Mouse (Mus musculus) heart, embryonic 10.5 days (tissue): ENCODE measurements around the gene Gm28230. TPM values are rescaled to one million over a fixed set of nuclear protein-coding genes. Genes with fewer than 3 reads are reported as not detected.

Experiments
- DNase-seq: peaks from one replicate; pipeline ENCODE4 v3.0.0-alpha.2; 2017; ENCODE audit warnings: low spot score
- H3K27ac ChIP-seq: fragments of 300-500 bp; sonication (generic); 2 replicates; pipeline ENCODE4 v1.5.1; 2016; ENCODE audit warnings: mild to moderate bottlenecking
- H3K27me3 ChIP-seq: fragments of 300-500 bp; sonication (generic); 2 replicates; pipeline ENCODE4 v1.6.1; 2016; ENCODE audit warnings: mild to moderate bottlenecking; ENCODE audit not compliant: poor library complexity, insufficient read depth, severe bottlenecking
- H3K36me3 ChIP-seq: fragments of 300-500 bp; sonication (generic); 2 replicates; pipeline ENCODE4 v1.6.1; 2016; ENCODE audit warnings: mild to moderate bottlenecking, moderate library complexity
- H3K4me1 ChIP-seq: fragments of 300-500 bp; sonication (generic); 2 replicates; pipeline ENCODE4 v1.6.1; 2016; ENCODE audit warnings: mild to moderate bottlenecking
- H3K4me3 ChIP-seq: fragments of 300-500 bp; sonication (generic); 2 replicates; pipeline ENCODE4 v1.5.1; 2016; ENCODE audit warnings: mild to moderate bottlenecking, moderate library complexity
- H3K9me3 ChIP-seq: fragments of 300-500 bp; sonication (generic); 2 replicates; pipeline ENCODE4 v1.6.1; 2016; ENCODE audit warnings: mild to moderate bottlenecking, moderate library complexity
- WGBS: fragments of 180-500 bp; shearing (Covaris S2); methylation state at CpG from one replicate; pipeline ENCODE4 v1.1.7; 2016; 5-methylcytosine and 5-hydroxymethylcytosine counted together
- polyA plus RNA-seq: library from polyadenylated mRNA; unstranded; fragments of >200 nt; fragmentation: Nextera tagmentation; extraction: Ambion mirVana; gene quantifications from 2 replicates; pipeline ENCODE4 v1.2.1, GENCODE M21; 2016

Gene Gm28230
- polyA plus RNA-seq, 1 experiment from 2014 or later, result 0.35 TPM

GRCm38 (mm10) chr2:74686301-74686987 is 40.1 kb upstream of the Gm28230 start:
- peaks cover 98% of the 10 kb centered on the region for H3K27me3 ChIP-seq
- H3K9me3 ChIP-seq, result no peaks in the 10 kb centered on the region
- no peaks in the 10 kb centered on the region for H3K36me3 ChIP-seq
- peaks cover 26% of the 10 kb centered on the region for H3K4me1 ChIP-seq
- no peak overlapping the region for H3K27ac ChIP-seq
- H3K4me3 ChIP-seq, result no peak overlapping the region
- DNase-seq, result peak; percentile 76
- WGBS, result 4% methylated on average over 17 of the region's 17 CpGs

DNA sequence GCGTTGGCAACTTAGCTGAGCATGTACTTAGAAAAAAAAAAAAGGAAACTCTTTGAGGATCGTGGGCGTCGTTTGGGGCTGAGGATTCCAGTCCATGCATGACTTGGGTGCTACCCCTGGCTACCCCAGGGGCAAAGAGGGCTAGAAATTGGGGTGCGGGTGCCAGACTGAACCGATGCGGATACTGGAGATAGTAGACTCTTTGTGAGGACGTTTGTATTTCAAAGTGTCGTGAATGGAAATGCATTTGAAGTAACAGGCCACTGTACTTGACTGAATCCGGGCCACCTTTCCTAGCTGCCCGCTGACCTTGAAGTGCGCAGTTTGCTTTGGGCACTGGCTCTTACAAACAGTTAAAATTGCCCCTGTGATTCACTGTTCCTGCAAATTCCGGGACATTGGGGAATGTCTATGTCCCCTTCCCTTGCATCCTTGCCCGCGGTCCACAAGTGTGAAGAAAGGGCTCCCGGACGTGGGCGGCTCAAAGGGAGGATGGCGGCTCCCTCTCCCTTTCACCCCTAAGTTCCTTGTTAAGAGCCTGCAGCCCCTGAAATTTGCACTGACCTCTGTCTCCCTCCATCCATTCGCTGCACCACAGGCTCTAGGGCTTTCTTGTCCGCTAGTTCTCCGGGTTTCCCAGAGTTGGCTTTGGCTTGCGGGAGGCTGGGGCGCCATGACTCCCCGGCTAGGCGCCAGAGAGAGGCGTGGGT is 39.4 kb upstream of the Gm28230 start:
- Histone ChIP-seq H3K27me3 (peaks cover 98% of the 10 kb centered on the region), H3K27ac (no peak overlapping the region), H3K9me3 (no peaks in the 10 kb centered on the region), H3K36me3 (no peaks in the 10 kb centered on the region), H3K4me3 (0 out of 2 replicates have a peak overlapping the region, but pooled peaks have one; percentile 3), H3K4me1 (peaks cover 23% of the 10 kb centered on the region; the same call in 1 of the 2 replicates)
- WGBS, result under 1% methylated on average over 27 of the region's 27 CpGs
- DNase-seq, result peak; percentile 71

- under 1% methylated on average over 31 of the region's 31 CpGs for WGBS
- peaks cover 16% of the 10 kb centered on the region; the same call in 1 of the 2 replicates for H3K4me1 ChIP-seq
- 0 out of 2 replicates have a peak overlapping the region, but pooled peaks have one; percentile 3 for H3K4me3 ChIP-seq
- H3K27me3 ChIP-seq, result peaks cover 98% of the 10 kb centered on the region
- no peaks in the 10 kb centered on the region for H3K36me3 ChIP-seq
- no peak overlapping the region; the same call in 1 of the 2 replicates for H3K27ac ChIP-seq
- H3K9me3 ChIP-seq, result no peaks in the 10 kb centered on the region
- DNase-seq, result no peak
Observed at GRCm38 (mm10) chr2:74687698-74688555, 38.6 kb upstream of the Gm28230 start.

DNA sequence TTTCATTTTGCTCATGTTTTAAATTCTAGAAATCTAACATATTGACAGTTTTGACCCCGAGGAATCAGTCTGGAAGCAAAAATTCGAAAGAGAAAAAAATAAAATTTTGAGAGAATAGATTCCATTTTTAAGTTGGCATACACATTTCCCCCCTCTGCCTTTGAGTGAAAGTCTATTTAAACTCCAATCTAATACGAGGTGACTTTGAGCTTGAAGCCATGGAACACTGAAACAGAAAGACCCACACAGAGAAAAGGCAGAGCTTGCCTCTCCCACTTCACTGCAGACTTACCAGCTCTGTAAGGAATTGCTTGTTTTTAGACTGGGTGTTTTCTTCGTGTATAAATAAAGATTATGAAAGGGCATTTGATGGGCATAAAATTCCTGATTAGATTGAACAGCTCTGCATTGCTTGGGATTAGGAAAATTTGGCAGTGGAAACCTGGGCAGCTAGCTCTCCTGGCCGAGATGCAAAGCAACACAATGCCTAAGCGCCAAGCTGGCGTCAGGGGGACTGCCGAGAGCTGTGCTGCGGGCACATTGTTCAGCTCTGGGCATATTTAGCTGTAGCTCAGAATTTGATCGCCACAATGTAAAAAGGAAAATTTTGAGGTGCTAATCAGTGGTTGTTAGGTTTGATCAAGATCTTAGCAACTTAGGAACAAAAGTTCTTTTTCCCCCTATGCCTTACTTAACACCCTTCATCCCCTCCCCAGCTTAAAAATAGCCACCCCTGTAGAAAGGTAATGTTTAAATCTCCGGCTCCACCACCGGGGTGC is 37.5 kb upstream of the Gm28230 start:
- H3K9me3 ChIP-seq, result no peaks in the 10 kb centered on the region
- no peak for DNase-seq

GRCm38 (mm10) chr2:74689574-74690337 is 36.8 kb upstream of the Gm28230 start:
- WGBS, result under 1% methylated on average over 24 of the region's 24 CpGs
- Histone ChIP-seq H3K27me3 (peaks cover 98% of the 10 kb centered on the region), H3K27ac (no peak overlapping the region), H3K4me3 (no peak overlapping the region), H3K4me1 (peaks cover 14% of the 10 kb centered on the region; the same call in 1 of the 2 replicates), H3K36me3 (no peaks in the 10 kb centered on the region), H3K9me3 (no peaks in the 10 kb centered on the region)
- peak; percentile 75 for DNase-seq

More for the DNA sequence above, 37.5 kb upstream of the Gm28230 start:
- H3K4me3 ChIP-seq, result no peak overlapping the region
- peaks cover 14% of the 10 kb centered on the region; the same call in 1 of the 2 replicates for H3K4me1 ChIP-seq
- H3K27ac ChIP-seq, result no peak overlapping the region
- peaks cover 98% of the 10 kb centered on the region for H3K27me3 ChIP-seq
- 2% methylated on average over 12 of the region's 12 CpGs for WGBS
- H3K36me3 ChIP-seq, result no peaks in the 10 kb centered on the region

DNA sequence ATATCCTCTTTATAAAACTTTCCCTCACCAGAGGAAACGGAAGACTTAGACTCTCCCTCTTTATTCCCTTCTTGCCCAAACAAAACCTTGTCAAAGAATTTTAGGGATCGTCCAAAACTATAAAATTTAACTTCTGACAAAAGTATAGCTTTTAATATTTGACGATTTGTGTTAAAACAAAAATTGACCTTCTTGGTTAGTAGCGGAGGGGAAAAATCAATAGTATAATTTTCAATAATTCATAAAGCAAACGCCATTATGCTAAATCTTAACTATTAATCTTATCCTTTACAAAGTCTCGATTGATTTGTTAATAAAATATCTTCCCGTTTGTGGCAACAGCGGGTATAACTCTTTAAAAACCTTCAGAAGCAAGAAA is 36.2 kb upstream of the Gm28230 start:
- DNase-seq, result no peak
- Histone ChIP-seq H3K36me3 (no peaks in the 10 kb centered on the region), H3K4me3 (no peak overlapping the region), H3K27ac (no peak overlapping the region), H3K4me1 (peaks cover 14% of the 10 kb centered on the region; the same call in 1 of the 2 replicates), H3K9me3 (no peaks in the 10 kb centered on the region), H3K27me3 (peaks cover 98% of the 10 kb centered on the region)
- WGBS, result 5% methylated on average over 8 of the region's 8 CpGs

- Histone ChIP-seq H3K9me3 (no peaks in the 10 kb centered on the region), H3K27me3 (peaks cover 98% of the 10 kb centered on the region), H3K4me3 (peak within 1 kb of the TSS; percentile 49), H3K36me3 (no peaks in the 10 kb centered on the region), H3K4me1 (peaks cover 14% of the 10 kb centered on the region; the same call in 1 of the 2 replicates), H3K27ac (no peak within 1 kb of the TSS)
- DNase-seq, result peak; percentile 89
- WGBS, result 1% methylated on average over 56 of the region's 56 CpGs
Observed at GRCm38 (mm10) chr2:74691022-74691951, 35.2 kb upstream of the Gm28230 start, which contains the start of gene Hoxd10. Gene Hoxd10 (plus strand): TSS chr2:74691924.

DNA sequence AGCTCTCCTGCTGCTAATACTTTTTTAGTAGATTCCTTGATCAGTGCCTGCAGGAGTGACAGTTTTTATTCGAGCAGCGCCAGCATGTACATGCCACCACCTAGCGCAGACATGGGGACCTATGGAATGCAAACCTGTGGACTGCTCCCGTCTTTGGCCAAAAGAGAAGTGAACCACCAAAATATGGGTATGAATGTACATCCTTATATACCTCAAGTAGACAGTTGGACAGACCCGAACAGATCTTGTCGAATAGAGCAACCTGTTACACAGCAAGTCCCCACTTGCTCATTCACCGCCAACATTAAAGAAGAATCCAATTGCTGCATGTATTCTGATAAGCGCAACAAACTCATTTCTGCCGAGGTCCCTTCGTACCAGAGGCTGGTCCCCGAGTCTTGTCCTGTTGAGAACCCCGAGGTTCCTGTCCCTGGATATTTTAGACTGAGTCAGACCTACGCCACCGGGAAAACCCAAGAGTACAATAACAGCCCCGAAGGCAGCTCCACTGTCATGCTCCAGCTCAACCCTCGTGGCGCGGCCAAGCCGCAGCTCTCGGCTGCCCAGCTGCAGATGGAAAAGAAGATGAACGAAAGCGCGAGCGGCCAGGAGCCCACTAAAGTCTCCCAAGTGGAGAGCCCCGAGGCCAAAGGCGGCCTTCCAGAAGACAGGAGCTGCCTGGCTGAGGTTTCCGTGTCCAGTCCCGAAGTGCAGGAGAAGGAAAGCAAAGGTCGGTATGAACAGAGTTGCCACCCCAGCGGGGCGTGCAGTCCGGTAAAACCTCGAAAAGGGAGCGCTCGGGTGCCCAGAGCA is 34.3 kb upstream of the Gm28230 start:
- peaks cover 14% of the 10 kb centered on the region; the same call in 1 of the 2 replicates for H3K4me1 ChIP-seq
- peaks cover 98% of the 10 kb centered on the region for H3K27me3 ChIP-seq

DNA sequence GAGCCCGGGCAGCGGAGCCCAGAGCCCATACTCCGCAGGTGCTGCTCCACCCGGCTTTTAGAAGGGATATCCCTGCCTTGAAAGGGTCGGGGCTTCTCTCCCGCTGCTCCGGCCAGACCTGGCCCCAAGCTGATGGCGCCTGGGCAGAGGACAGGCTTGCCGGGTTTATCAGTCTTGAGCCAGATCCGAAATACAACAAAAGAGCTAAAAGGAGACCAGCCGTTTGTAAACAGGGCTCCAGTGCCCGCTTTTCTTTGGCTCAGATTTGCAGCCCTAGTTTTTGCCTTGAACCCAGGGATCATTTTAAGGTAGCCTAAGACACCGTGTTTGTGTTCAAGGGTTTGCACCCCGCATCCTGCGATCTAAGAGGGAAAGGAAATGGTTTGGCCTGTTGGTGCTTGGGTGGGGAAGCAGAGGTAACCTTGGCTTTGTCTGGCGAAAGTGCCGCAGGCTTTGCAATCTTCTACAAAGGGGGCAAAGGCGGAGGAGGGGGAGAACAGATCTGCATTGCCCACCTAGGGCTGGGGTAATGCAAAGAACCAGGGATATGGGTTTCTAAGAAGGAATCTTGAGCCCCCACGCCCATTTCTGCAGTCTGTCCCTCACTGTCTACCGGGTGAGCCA is 33.6 kb upstream of the Gm28230 start:
- H3K27ac ChIP-seq, result no peak overlapping the region
- peaks cover 16% of the 10 kb centered on the region for H3K4me1 ChIP-seq
- WGBS, result 1% methylated on average over 20 of the region's 20 CpGs
- H3K27me3 ChIP-seq, result peaks cover 98% of the 10 kb centered on the region
- no peaks in the 10 kb centered on the region for H3K36me3 ChIP-seq
- no peak for DNase-seq
- H3K4me3 ChIP-seq, result peak overlapping the region; percentile 49; the same call in 1 of the 2 replicates
- H3K9me3 ChIP-seq, result no peaks in the 10 kb centered on the region

More for the DNA sequence above, 34.3 kb upstream of the Gm28230 start:
- Histone ChIP-seq H3K4me3 (peak overlapping the region; percentile 49), H3K9me3 (no peaks in the 10 kb centered on the region), H3K36me3 (no peaks in the 10 kb centered on the region), H3K27ac (no peak overlapping the region)
- 5% methylated on average over 35 of the region's 35 CpGs for WGBS
- no peak for DNase-seq

GRCm38 (mm10) chr2:74693432-74693827 is 33.1 kb upstream of the Gm28230 start:
- Histone ChIP-seq H3K36me3 (no peaks in the 10 kb centered on the region), H3K4me3 (no peak overlapping the region), H3K9me3 (no peaks in the 10 kb centered on the region), H3K4me1 (peaks cover 21% of the 10 kb centered on the region), H3K27me3 (peaks cover 98% of the 10 kb centered on the region), H3K27ac (no peak overlapping the region)
- 8% methylated on average over 4 of the region's 4 CpGs for WGBS
- DNase-seq, result no peak
